Mouse (Mus musculus) heart, embryonic 14.5 days (tissue): ENCODE results near the gene Meiob. TPM values are rescaled to one million over a fixed set of nuclear protein-coding genes. Genes with fewer than 3 reads are reported as not detected.

Source experiments
- ATAC-seq: fragments of 200-750 bp; cut with Nextera tagmentation; 2 replicates; pipeline ENCODE4 v1.8.0; 2017; ENCODE audit warnings: low read depth, moderate TSS enrichment; ENCODE audit not compliant: insufficient number of reproducible peaks, insufficient read depth, low FRiP score
- H3K27ac ChIP-seq, 2 experiments: fragments of 200-500 bp in 1 of 2; fragments of 300-500 bp in 1 of 2; sonication (generic) in 1 of 2; replicated peaks in 1 of 2; 2 replicates each; pipeline ENCODE4 v1.5.1; 2012 to 2014; ENCODE audit warnings: low read depth in 2 of 2, low read length in 2 of 2, control low read depth in 1 of 2, mild to moderate bottlenecking in 1 of 2, mixed read lengths in 1 of 2; ENCODE audit not compliant: control insufficient read depth in 1 of 2, insufficient read depth in 1 of 2
- H3K27me3 ChIP-seq: fragments of 300-500 bp; sonication (generic); 2 replicates; pipeline ENCODE4 v1.6.1; 2014; ENCODE audit warnings: mild to moderate bottlenecking, low read length, control low read depth; ENCODE audit not compliant: control insufficient read depth, insufficient read depth
- H3K36me3 ChIP-seq: fragments of 300-500 bp; sonication (generic); 2 replicates; pipeline ENCODE4 v1.6.1; 2014; ENCODE audit warnings: mild to moderate bottlenecking, control low read depth, low read length, mixed read lengths; ENCODE audit not compliant: control insufficient read depth, insufficient read depth
- H3K4me1 ChIP-seq, 2 experiments: fragments of 200-500 bp in 1 of 2; fragments of 300-500 bp in 1 of 2; sonication (generic) in 1 of 2; 2 replicates each; pipeline ENCODE4 v1.6.1; 2012 to 2014; ENCODE audit warnings: low read length in 2 of 2, control low read depth in 1 of 2, mixed read lengths in 1 of 2; ENCODE audit not compliant: control insufficient read depth in 2 of 2, insufficient read depth in 2 of 2
- H3K4me2 ChIP-seq: fragments of 300-500 bp; sonication (generic); 2 replicates; pipeline ENCODE4 v1.6.1; 2014; ENCODE audit warnings: mild to moderate bottlenecking, low read length
- H3K4me3 ChIP-seq, 2 experiments: fragments of 200-500 bp in 1 of 2; fragments of 300-500 bp in 1 of 2; sonication (generic) in 1 of 2; 2 replicates each; pipeline ENCODE4 v1.5.1; 2012 to 2014; ENCODE audit warnings: low read length in 2 of 2, mild to moderate bottlenecking in 2 of 2, control low read depth in 1 of 2, low read depth in 1 of 2, moderate library complexity in 1 of 2; ENCODE audit not compliant: control insufficient read depth in 1 of 2, insufficient read depth in 1 of 2
- H3K9ac ChIP-seq: fragments of 300-500 bp; sonication (generic); 2 replicates; pipeline ENCODE4 v1.6.1; 2014; ENCODE audit warnings: mild to moderate bottlenecking, low read length
- H3K9me3 ChIP-seq: fragments of 300-500 bp; sonication (generic); 2 replicates; pipeline ENCODE4 v1.6.1; 2016; ENCODE audit warnings: low read length, control low read depth; ENCODE audit not compliant: control insufficient read depth
- WGBS: fragments of 180-500 bp; shearing (Covaris S2); extraction: QIAGEN DNeasy Blood & Tissue Kit; methylation state at CpG from one replicate; pipeline ENCODE4 v1.1.7; 2014; 5-methylcytosine and 5-hydroxymethylcytosine counted together
- polyA plus RNA-seq: library from polyadenylated mRNA; unstranded; fragments of >200 nt; fragmentation: Nextera tagmentation; extraction: Ambion mirVana; gene quantifications from 2 replicates; pipeline ENCODE4 v1.2.1, GENCODE M21; 2014

Gene Meiob
- polyA plus RNA-seq, 1 experiment from 2014 or later: not detected

GRCm38 (mm10) chr17:24800524-24800923 lies 3.6 kb upstream of the Meiob start:
- ATAC-seq: no peak
- 63% methylated on average over 3 of the region's 3 CpGs for WGBS
- H3K4me3 ChIP-seq: no peak overlapping the region

GRCm38 (mm10) chr17:24811211-24811610 lies 7.1 kb downstream of the Meiob start:
- no peak for ATAC-seq
- Histone ChIP-seq H3K9ac (no peak overlapping the region), H3K4me1 (no peaks in the 10 kb centered on the region), H3K4me3 (no peak overlapping the region), H3K9me3 (no peaks in the 10 kb centered on the region), H3K36me3 (no peaks in the 10 kb centered on the region), H3K4me2 (no peak overlapping the region), H3K27ac (no peak overlapping the region), H3K27me3 (peaks cover 19% of the 10 kb centered on the region)
- 55% methylated on average over 3 of the region's 3 CpGs for WGBS

More at GRCm38 (mm10) chr17:24800524-24800923, 3.6 kb upstream of the Meiob start:
- no peaks in the 10 kb centered on the region for H3K36me3 ChIP-seq
- no peak overlapping the region for H3K9ac ChIP-seq
- no peak overlapping the region for H3K4me2 ChIP-seq
- H3K9me3 ChIP-seq: no peaks in the 10 kb centered on the region
- H3K27me3 ChIP-seq: peaks cover 10% of the 10 kb centered on the region
- no peak overlapping the region for H3K27ac ChIP-seq
- H3K4me1 ChIP-seq: 0 out of 4 replicates have a peak, but pooled peaks cover 0 to 3% of the 10 kb centered on the region in 2 experiments

GRCm38 (mm10) chr17:24812215-24812614 lies 8.1 kb downstream of the Meiob start:
- 49% methylated on average over 2 of the region's 2 CpGs for WGBS
- ATAC-seq: no peak

GRCm38 (mm10) chr17:24815256-24815655 lies 11.2 kb downstream of the Meiob start:
- Histone ChIP-seq H3K27me3 (peaks cover 6% of the 10 kb centered on the region; the same call in 1 of the 2 replicates), H3K4me1 (no peaks in the 10 kb centered on the region), H3K36me3 (no peaks in the 10 kb centered on the region), H3K9ac (no peak overlapping the region), H3K27ac (no peak overlapping the region), H3K9me3 (no peaks in the 10 kb centered on the region), H3K4me2 (no peak overlapping the region), H3K4me3 (no peak overlapping the region)
- 80% methylated on average over 5 of the region's 5 CpGs for WGBS
- no peak for ATAC-seq

More at GRCm38 (mm10) chr17:24812215-24812614, 8.1 kb downstream of the Meiob start:
- peaks cover 12% of the 10 kb centered on the region for H3K27me3 ChIP-seq
- no peaks in the 10 kb centered on the region for H3K36me3 ChIP-seq
- no peaks in the 10 kb centered on the region for H3K9me3 ChIP-seq
- H3K9ac ChIP-seq: no peak overlapping the region
- H3K27ac ChIP-seq: no peak overlapping the region
- no peak overlapping the region for H3K4me2 ChIP-seq
- no peaks in the 10 kb centered on the region for H3K4me1 ChIP-seq
- H3K4me3 ChIP-seq: no peak overlapping the region

- no peak overlapping the region for H3K9ac ChIP-seq
- H3K9me3 ChIP-seq: no peaks in the 10 kb centered on the region
- H3K27ac ChIP-seq: no peak overlapping the region
- no peaks in the 10 kb centered on the region for H3K36me3 ChIP-seq
- H3K4me1 ChIP-seq: no peaks in the 10 kb centered on the region
- no peak overlapping the region for H3K4me3 ChIP-seq
- ATAC-seq: no peak
- peaks cover 6% of the 10 kb centered on the region; the same call in 1 of the 2 replicates for H3K27me3 ChIP-seq
- H3K4me2 ChIP-seq: no peak overlapping the region
- 28% methylated on average over 1 of the region's 1 CpGs for WGBS
Measured at GRCm38 (mm10) chr17:24817503-24817902, 13.4 kb downstream of the Meiob start.

- ATAC-seq: no peak
- H3K9ac ChIP-seq: no peak overlapping the region
- H3K4me2 ChIP-seq: no peak overlapping the region
- no peaks in the 10 kb centered on the region for H3K36me3 ChIP-seq
- H3K4me3 ChIP-seq: no peak overlapping the region
- no peaks in the 10 kb centered on the region for H3K4me1 ChIP-seq
- H3K9me3 ChIP-seq: no peaks in the 10 kb centered on the region
- H3K27ac ChIP-seq: no peak overlapping the region
- H3K27me3 ChIP-seq: peaks cover 5% of the 10 kb centered on the region; the same call in 1 of the 2 replicates
- WGBS: 43% methylated on average over 6 of the region's 6 CpGs
Measured at GRCm38 (mm10) chr17:24818172-24818571, 14.1 kb downstream of the Meiob start.

- Histone ChIP-seq H3K27ac (no peak overlapping the region), H3K36me3 (no peaks in the 10 kb centered on the region), H3K4me3 (no peak overlapping the region), H3K4me2 (no peak overlapping the region), H3K27me3 (no peaks in the 10 kb centered on the region), H3K4me1 (no peaks in the 10 kb centered on the region), H3K9ac (no peak overlapping the region), H3K9me3 (no peaks in the 10 kb centered on the region)
- ATAC-seq: no peak
- 65% methylated on average over 2 of the region's 2 CpGs for WGBS
Measured at GRCm38 (mm10) chr17:24819469-24819868, 15.4 kb downstream of the Meiob start.
